Mouse (Mus musculus) embryonic fibroblast, embryonic 13.5 days (primary cell): ENCODE measurements around the gene Sox12. TPM values are rescaled to one million over a fixed set of nuclear protein-coding genes. Genes with fewer than 3 reads are reported as not detected.

Source experiments
- H3K27ac ChIP-seq: 2 replicates; pipeline ENCODE4 v1.5.1; 2012; ENCODE audit warnings: low read length, control low read depth, inconsistent platforms; ENCODE audit not compliant: insufficient read depth
- H3K4me1 ChIP-seq: 2 replicates; pipeline ENCODE4 v1.6.1; 2011; ENCODE audit warnings: low read length; ENCODE audit not compliant: control insufficient read depth, insufficient read depth
- H3K4me3 ChIP-seq: 2 replicates; pipeline ENCODE4 v1.5.1; 2011; ENCODE audit warnings: mild to moderate bottlenecking, control low read depth, low read length; ENCODE audit not compliant: insufficient read depth
- CTCF ChIP-seq: IDR thresholded peaks from 2 replicates; pipeline ENCODE4 v1.5.1; 2011; ENCODE audit warnings: mild to moderate bottlenecking, control low read depth, low read length, moderate library complexity, borderline replicate concordance; ENCODE audit not compliant: insufficient read depth
- POLR2A ChIP-seq: IDR thresholded peaks from 2 replicates; pipeline ENCODE4 v1.6.1; 2011; ENCODE audit warnings: low read depth, mild to moderate bottlenecking, control low read depth, low read length, moderate library complexity
- polyA plus RNA-seq: library from polyadenylated mRNA; stranded (reverse); fragments of >200 nt; gene quantifications from 2 replicates; pipeline ENCODE4 v1.2.4, GENCODE M21; 2011; ENCODE audit warnings: low read depth; ENCODE audit not compliant: missing spikeins, insufficient read length

Sox12 gene
- polyA plus RNA-seq, 1 experiment = 20.3 TPM

GRCm38 (mm10) chr2:152376345-152376741 is 21.5 kb downstream of the Sox12 start, which contains the start of gene Nrsn2:
Nrsn2 (minus strand) TSS chr2:152376638.
- no peak for TF ChIP-seq CTCF
- no peak for TF ChIP-seq POLR2A
- Histone ChIP-seq H3K4me3 (no peak within 1 kb of the TSS), H3K4me1 (no peaks in the 10 kb centered on the region), H3K27ac (no peak within 1 kb of the TSS)

- Histone ChIP-seq H3K4me3 (no peak overlapping the region), H3K27ac (no peak overlapping the region), H3K4me1 (no peaks in the 10 kb centered on the region)
- TF ChIP-seq CTCF (no peak), POLR2A (no peak)
Measured at GRCm38 (mm10) chr2:152375652-152376344, 22.1 kb downstream of the Sox12 start.

GRCm38 (mm10) chr2:152373547-152373946 is 24.3 kb downstream of the Sox12 start:
- Histone ChIP-seq H3K4me3 (no peak overlapping the region), H3K27ac (no peak overlapping the region), H3K4me1 (no peaks in the 10 kb centered on the region)
- TF ChIP-seq CTCF (no peak), POLR2A (no peak)

- TF ChIP-seq POLR2A = no peak
- TF ChIP-seq CTCF = no peak
- Histone ChIP-seq H3K27ac (no peak overlapping the region), H3K4me1 (no peaks in the 10 kb centered on the region), H3K4me3 (no peak overlapping the region)
Measured at GRCm38 (mm10) chr2:152372661-152373060, 25.2 kb downstream of the Sox12 start.

- H3K4me1 ChIP-seq = no peaks in the 10 kb centered on the region
- H3K4me3 ChIP-seq = no peak overlapping the region
- TF ChIP-seq CTCF (no peak), POLR2A (no peak)
- no peak overlapping the region for H3K27ac ChIP-seq
Measured at GRCm38 (mm10) chr2:152372104-152372503, 25.8 kb downstream of the Sox12 start.

GRCm38 (mm10) chr2:152368532-152369140 is 29.2 kb downstream of the Sox12 start:
- no peak overlapping the region for H3K27ac ChIP-seq
- H3K4me1 ChIP-seq = no peaks in the 10 kb centered on the region
- TF ChIP-seq POLR2A (no peak), CTCF (peak; percentile 88)

GRCm38 (mm10) chr2:152367917-152368316 is 29.9 kb downstream of the Sox12 start:
- H3K4me3 ChIP-seq = no peak overlapping the region
- no peaks in the 10 kb centered on the region for H3K4me1 ChIP-seq
- no peak for TF ChIP-seq CTCF
- no peak for TF ChIP-seq POLR2A
- H3K27ac ChIP-seq = no peak overlapping the region

More at GRCm38 (mm10) chr2:152368532-152369140, 29.2 kb downstream of the Sox12 start:
- no peak overlapping the region for H3K4me3 ChIP-seq

GRCm38 (mm10) chr2:152363245-152364147 is 34.4 kb downstream of the Sox12 start:
- no peak overlapping the region for H3K27ac ChIP-seq
- peak; percentile 90 for TF ChIP-seq CTCF
- TF ChIP-seq POLR2A = no peak
- no peaks in the 10 kb centered on the region for H3K4me1 ChIP-seq
- no peak overlapping the region for H3K4me3 ChIP-seq

GRCm38 (mm10) chr2:152361193-152361592 is 36.7 kb downstream of the Sox12 start:
- Histone ChIP-seq H3K4me1 (no peaks in the 10 kb centered on the region), H3K27ac (no peak overlapping the region), H3K4me3 (no peak overlapping the region)
- TF ChIP-seq CTCF (no peak), POLR2A (no peak)
